Comparison of ENCODE assay signal across 13 mouse cellular contexts in genomic region chr9:105482070-105482469, GRCm38 (mm10). TPM values are rescaled to one million over a fixed set of nuclear protein-coding genes. Genes with fewer than 3 reads are reported as not detected.
DNase-seq lines count a peak whose midpoint lies in the region; ATAC-seq lines count a peak whose summit lies in the region.
"Had no signal": no experiment of that assay in that cellular context is flagged by ENCODE, and none has a peak within 500 bp of the region (broad histone marks: within the 10 kb centered on the region; RNA-seq: fewer than 3 reads in every experiment).

No protein-coding gene starts in this region.

- no peak overlapping the region for H3K4me2 ChIP-seq in intestine, embryonic 16.5 days (ENCODE audit: low read depth, low read length)
- H3K4me2 ChIP-seq: liver, embryonic 13.5 days; midbrain, embryonic 11.5 days had no signal

- no peak overlapping the region for H3K9ac ChIP-seq in intestine, embryonic 16.5 days (ENCODE audit: low read depth, low read length)
- H3K9ac ChIP-seq: liver, embryonic 13.5 days had no signal

- no peak overlapping the region for H3K27ac ChIP-seq in intestine, embryonic 16.5 days (ENCODE audit: low read length)
- H3K27ac ChIP-seq: liver, embryonic 13.5 days had no signal

- no peaks in the 10 kb centered on the region for H3K9me3 ChIP-seq in intestine, embryonic 16.5 days (ENCODE audit: control insufficient read depth, low read length)
- H3K9me3 ChIP-seq: liver, embryonic 13.5 days had no signal

- H3K4me3 ChIP-seq in intestine, embryonic 16.5 days (ENCODE audit: low read length): no peak overlapping the region
- H3K4me3 ChIP-seq: liver, embryonic 13.5 days had no signal

- H3K4me1 ChIP-seq in intestine, embryonic 16.5 days (ENCODE audit: control insufficient read depth, insufficient read depth, low read length): peaks cover 5% of the 10 kb centered on the region; the same call in 1 of the 2 replicates

- DNase-seq in adrenal gland, adult (ENCODE audit: inconsistent age in 2 of 2, low spot score in 1 of 2): peak; percentile 41 to 61
- DNase-seq in adrenal gland, postnatal 4 days (ENCODE audit: low spot score in 2 of 2): no peak
- peak; percentile 35 for DNase-seq in kidney, adult 18-20 months
- DNase-seq in kidney, adult 9 months: no peak
- DNase-seq in urinary bladder, postnatal 14 days (ENCODE audit: low spot score): peak; percentile 30
- DNase-seq in urinary bladder, adult 18-20 months (ENCODE audit: low spot score in 2 of 2): no peak
- DNase-seq: liver, embryonic 13.5 days; thymus, postnatal 25 days had no signal

- no peak for ATAC-seq in CD4-positive, CD25-positive, alpha-beta regulatory T cell, adult 4 months
- no peak for ATAC-seq in intestine, embryonic 16.5 days
- ATAC-seq: forebrain, embryonic 16.5 days; Patski had no signal

- no peaks in the 10 kb centered on the region for H3K36me3 ChIP-seq in intestine, embryonic 16.5 days (ENCODE audit: control insufficient read depth, insufficient read depth, low read length)
- H3K36me3 ChIP-seq: liver, embryonic 13.5 days had no signal

- 65% methylated on average over 4 of the region's 4 CpGs for WGBS in intestine, embryonic 16.5 days

- no peaks in the 10 kb centered on the region for H3K27me3 ChIP-seq in intestine, embryonic 16.5 days (replicated peaks; ENCODE audit: control insufficient read depth, insufficient read depth, low read length)
- H3K27me3 ChIP-seq: liver, embryonic 13.5 days; Patski had no signal

RNA-seq across cellular contexts. Expression of gene Atp2c1, which starts 45.0 kb away (rescaled TPM):
- total RNA-seq in adrenal gland, postnatal 4 days (2021): 10 to 100 TPM; 55.2 to 68.1 TPM
- 10 to 100 TPM; 19.2 to 20.3 TPM for polyA plus RNA-seq in CD4-positive, CD25-positive, alpha-beta regulatory T cell, adult 4 months (2017; shearing (Covaris generic))
- polyA plus RNA-seq in intestine, embryonic 16.5 days (2015; fragmentation: Nextera tagmentation; extraction: Ambion mirVana): 39.7 and 48.9 TPM in 2 replicates

Comparison
In these comparisons a context has a peak if more than half of its experiments do, and no peak if none do; other contexts are left out.
1. DNase-seq: peak in adrenal gland, adult (2 of 2), kidney, adult 18-20 months (single experiment) and urinary bladder, postnatal 14 days (single experiment); none in adrenal gland, postnatal 4 days (0 of 2), kidney, adult 9 months (single experiment) and urinary bladder, adult 18-20 months (0 of 2).